Mouse (Mus musculus): ENCODE results near the gene Myh11. TPM values are rescaled to one million over a fixed set of nuclear protein-coding genes. Genes with fewer than 3 reads are reported as not detected.

Gene Myh11
- polyA plus RNA-seq, 2 experiments: 0.32 to 0.46 TPM

GRCm38 (mm10) chr16:14272374-14272965 lies 18.7 kb downstream of the Myh11 start:
- DNase-seq (ENCODE audit: low read depth in 3 of 3, low spot score in 3 of 3) (no peak), ATAC-seq (ENCODE audit: insufficient read depth) (no peak)
- Histone ChIP-seq H3K27me3 (ENCODE audit: control insufficient read depth, insufficient read depth, low read length) (no peaks in the 10 kb centered on the region), H3K9me3 (ENCODE audit: control insufficient read depth, low read length) (no peaks in the 10 kb centered on the region), H3K4me3 (ENCODE audit: insufficient read depth in 1 of 2, low read depth in 2 of 2, low read length in 2 of 2) (no peak overlapping the region), H3K27ac (no peak overlapping the region), H3K4me2 (ENCODE audit: low read depth) (no peak overlapping the region), H3K9ac (replicated peaks) (no peak overlapping the region), H3K4me1 (replicated peaks; ENCODE audit: control insufficient read depth in 2 of 2, insufficient read depth in 2 of 2, low read length in 1 of 2) (no peaks in the 10 kb centered on the region), H3K36me3 (replicated peaks; ENCODE audit: control insufficient read depth, insufficient read depth, low read depth) (no peaks in the 10 kb centered on the region)
- no peak for TF ChIP-seq CTCF (IDR thresholded peaks at IDR 0.05; ENCODE audit: low read depth)
- no peak for TF ChIP-seq EP300 (IDR thresholded peaks at IDR 0.05; ENCODE audit: low read depth)
- WGBS (ENCODE audit: insufficient replicate concordance): 42% methylated on average over 4 of the region's 4 CpGs

- H3K4me3 ChIP-seq (ENCODE audit: insufficient read depth in 1 of 2, low read depth in 2 of 2, low read length in 2 of 2): no peak overlapping the region
- H3K9ac ChIP-seq (replicated peaks): no peak overlapping the region
- DNase-seq (ENCODE audit: low read depth in 3 of 3, low spot score in 3 of 3) (no peak), ATAC-seq (ENCODE audit: insufficient read depth) (no peak)
- WGBS (ENCODE audit: insufficient replicate concordance): 4% methylated on average over 4 of the region's 4 CpGs
- no peaks in the 10 kb centered on the region for H3K36me3 ChIP-seq (replicated peaks; ENCODE audit: control insufficient read depth, insufficient read depth, low read depth)
- H3K27me3 ChIP-seq (ENCODE audit: control insufficient read depth, insufficient read depth, low read length): no peaks in the 10 kb centered on the region
- H3K4me2 ChIP-seq (ENCODE audit: low read depth): no peak overlapping the region
- H3K9me3 ChIP-seq (ENCODE audit: control insufficient read depth, low read length): no peaks in the 10 kb centered on the region
- H3K4me1 ChIP-seq (replicated peaks; ENCODE audit: control insufficient read depth in 2 of 2, insufficient read depth in 2 of 2, low read length in 1 of 2): no peaks in the 10 kb centered on the region; a peak in 1 of 4 replicates
- H3K27ac ChIP-seq: no peak overlapping the region
- no peak for TF ChIP-seq CTCF (IDR thresholded peaks at IDR 0.05; ENCODE audit: low read depth)
- no peak for TF ChIP-seq EP300 (IDR thresholded peaks at IDR 0.05; ENCODE audit: low read depth)
Observed at GRCm38 (mm10) chr16:14265203-14265920, 25.8 kb downstream of the Myh11 start.

GRCm38 (mm10) chr16:14264504-14264903 lies 26.7 kb downstream of the Myh11 start:
- Histone ChIP-seq H3K27ac (no peak overlapping the region), H3K4me3 (ENCODE audit: insufficient read depth in 1 of 2, low read depth in 2 of 2, low read length in 2 of 2) (no peak overlapping the region), H3K4me2 (ENCODE audit: low read depth) (no peak overlapping the region), H3K4me1 (replicated peaks; ENCODE audit: control insufficient read depth in 2 of 2, insufficient read depth in 2 of 2, low read length in 1 of 2) (no peaks in the 10 kb centered on the region; a peak in 1 of 4 replicates), H3K9ac (replicated peaks) (no peak overlapping the region), H3K9me3 (ENCODE audit: control insufficient read depth, low read length) (no peaks in the 10 kb centered on the region), H3K36me3 (replicated peaks; ENCODE audit: control insufficient read depth, insufficient read depth, low read depth) (no peaks in the 10 kb centered on the region), H3K27me3 (ENCODE audit: control insufficient read depth, insufficient read depth, low read length) (no peaks in the 10 kb centered on the region)
- DNase-seq (ENCODE audit: low read depth in 3 of 3, low spot score in 3 of 3) (no peak), ATAC-seq (ENCODE audit: insufficient read depth) (no peak)
- 55% methylated on average over 2 of the region's 2 CpGs for WGBS (ENCODE audit: insufficient replicate concordance)
- TF ChIP-seq CTCF (IDR thresholded peaks at IDR 0.05; ENCODE audit: low read depth) (no peak), EP300 (IDR thresholded peaks at IDR 0.05; ENCODE audit: low read depth) (no peak)

DNA sequence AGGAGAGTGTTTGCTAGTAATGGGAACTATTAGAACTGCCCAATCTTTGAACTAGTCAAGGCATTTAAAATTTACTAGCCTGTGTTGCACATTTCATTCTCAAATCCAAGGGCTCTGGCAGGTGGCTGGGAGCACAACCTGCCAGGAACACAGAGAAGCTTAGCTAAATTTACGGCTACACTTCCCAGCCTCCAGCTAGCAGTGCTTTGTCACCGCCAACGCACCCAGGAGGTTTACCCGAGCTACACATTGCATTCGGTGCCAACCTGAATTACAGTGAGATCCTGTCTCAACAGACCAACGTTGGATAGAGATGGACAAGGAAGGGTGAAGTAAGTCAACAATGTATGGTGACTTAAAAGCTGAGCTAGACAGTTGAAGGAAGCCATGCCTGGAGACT lies 27.9 kb downstream of the Myh11 start:
- no peak overlapping the region for H3K4me3 ChIP-seq (ENCODE audit: insufficient read depth in 1 of 2, low read depth in 2 of 2, low read length in 2 of 2)
- no peak for DNase-seq (ENCODE audit: low read depth in 3 of 3, low spot score in 3 of 3)
- H3K27me3 ChIP-seq (ENCODE audit: control insufficient read depth, insufficient read depth, low read length): no peaks in the 10 kb centered on the region
- H3K36me3 ChIP-seq (replicated peaks; ENCODE audit: control insufficient read depth, insufficient read depth, low read depth): no peaks in the 10 kb centered on the region
- no peak overlapping the region for H3K4me2 ChIP-seq (ENCODE audit: low read depth)
- TF ChIP-seq CTCF (IDR thresholded peaks at IDR 0.05; ENCODE audit: low read depth) (no peak), EP300 (IDR thresholded peaks at IDR 0.05; ENCODE audit: low read depth) (no peak)
- ATAC-seq (ENCODE audit: insufficient read depth): no peak
- H3K27ac ChIP-seq: no peak overlapping the region
- 70% methylated on average over 6 of the region's 6 CpGs for WGBS (ENCODE audit: insufficient replicate concordance)
- H3K9ac ChIP-seq (replicated peaks): no peak overlapping the region
- H3K4me1 ChIP-seq (replicated peaks; ENCODE audit: control insufficient read depth in 2 of 2, insufficient read depth in 2 of 2, low read length in 1 of 2): no peaks in the 10 kb centered on the region; a peak in 1 of 4 replicates
- H3K9me3 ChIP-seq (ENCODE audit: control insufficient read depth, low read length): no peaks in the 10 kb centered on the region

DNA sequence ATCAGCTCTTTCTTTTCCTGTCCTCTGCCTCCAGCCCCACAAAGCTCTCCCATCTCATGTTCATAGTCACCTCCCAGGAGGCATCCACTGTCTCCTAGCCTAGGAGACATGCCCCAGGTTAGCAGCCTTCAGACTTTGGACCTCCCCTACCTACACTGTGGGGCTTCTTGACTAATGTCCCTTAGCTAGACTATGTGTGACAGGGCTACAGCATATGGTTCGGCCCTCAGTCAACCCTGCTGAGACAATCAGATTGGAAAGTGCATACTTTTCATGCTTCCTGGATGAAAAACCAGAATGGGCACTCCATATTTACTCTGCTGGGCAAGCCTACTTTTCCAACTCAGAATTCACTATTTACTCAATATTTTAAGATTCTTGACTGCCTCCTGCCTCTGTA lies 28.8 kb downstream of the Myh11 start:
- no peak overlapping the region for H3K4me3 ChIP-seq (ENCODE audit: insufficient read depth in 1 of 2, low read depth in 2 of 2, low read length in 2 of 2)
- H3K36me3 ChIP-seq (replicated peaks; ENCODE audit: control insufficient read depth, insufficient read depth, low read depth): no peaks in the 10 kb centered on the region
- TF ChIP-seq CTCF (IDR thresholded peaks at IDR 0.05; ENCODE audit: low read depth): no peak
- no peak for TF ChIP-seq EP300 (IDR thresholded peaks at IDR 0.05; ENCODE audit: low read depth)
- no peak for DNase-seq (ENCODE audit: low read depth in 3 of 3, low spot score in 3 of 3)
- no peak overlapping the region for H3K27ac ChIP-seq
- ATAC-seq (ENCODE audit: insufficient read depth): no peak
- H3K9ac ChIP-seq (replicated peaks): no peak overlapping the region
- no peaks in the 10 kb centered on the region for H3K9me3 ChIP-seq (ENCODE audit: control insufficient read depth, low read length)
- no peak overlapping the region for H3K4me2 ChIP-seq (ENCODE audit: low read depth)
- WGBS (ENCODE audit: insufficient replicate concordance): 52% methylated on average over 1 of the region's 1 CpGs
- H3K4me1 ChIP-seq (replicated peaks; ENCODE audit: control insufficient read depth in 2 of 2, insufficient read depth in 2 of 2, low read length in 1 of 2): no peaks in the 10 kb centered on the region; a peak in 1 of 4 replicates
- H3K27me3 ChIP-seq (ENCODE audit: control insufficient read depth, insufficient read depth, low read length): no peaks in the 10 kb centered on the region
